Mouse (Mus musculus) embryonic facial prominence, embryonic 12.5 days (tissue): Measurements from ENCODE around the gene Dnajb6. TPM values are rescaled to one million over a fixed set of nuclear protein-coding genes. Genes with fewer than 3 reads are reported as not detected.
A peak's percentile ranks its signal among the peaks of the same experiment; 100 is the strongest.
"Not testable (repeated sequence)": the region's sequence is repeated elsewhere in the genome, so short reads cannot be mapped to it uniquely, and the experiment has no call there.

Source experiments
- ATAC-seq: fragments of 200-750 bp; cut with Nextera tagmentation; 2 replicates; pipeline ENCODE4 v1.8.0; 2017; ENCODE audit not compliant: insufficient number of reproducible peaks, insufficient read depth, low FRiP score, low TSS enrichment
- H3K27ac ChIP-seq: fragments of 300-500 bp; sonication (generic); 2 replicates; pipeline ENCODE4 v1.5.1; 2016; ENCODE audit warnings: mild to moderate bottlenecking
- H3K27me3 ChIP-seq: fragments of 300-500 bp; sonication (generic); 2 replicates; pipeline ENCODE4 v1.6.1; 2016; ENCODE audit warnings: mild to moderate bottlenecking, moderate library complexity
- H3K36me3 ChIP-seq: fragments of 300-500 bp; sonication (generic); 2 replicates; pipeline ENCODE4 v1.6.1; 2016; ENCODE audit warnings: mild to moderate bottlenecking
- H3K4me1 ChIP-seq: fragments of 300-500 bp; sonication (generic); 2 replicates; pipeline ENCODE4 v1.6.1; 2016
- H3K4me2 ChIP-seq: fragments of 300-500 bp; sonication (generic); replicated peaks from 2 replicates; pipeline ENCODE4 v1.6.1; 2016; ENCODE audit warnings: mild to moderate bottlenecking, moderate library complexity
- H3K4me3 ChIP-seq: fragments of 300-500 bp; sonication (generic); 2 replicates; pipeline ENCODE4 v1.5.1; 2016; ENCODE audit warnings: mild to moderate bottlenecking
- H3K9ac ChIP-seq: fragments of 300-500 bp; sonication (generic); 2 replicates; pipeline ENCODE4 v1.6.1; 2016; ENCODE audit warnings: mild to moderate bottlenecking, moderate library complexity
- H3K9me3 ChIP-seq: fragments of 300-500 bp; sonication (generic); 2 replicates; pipeline ENCODE4 v1.6.1; 2016; ENCODE audit warnings: mild to moderate bottlenecking, moderate library complexity
- WGBS: fragments of 180-500 bp; shearing (Covaris S2); methylation state at CpG from one replicate; pipeline ENCODE4 v1.1.7; 2016; 5-methylcytosine and 5-hydroxymethylcytosine counted together
- polyA plus RNA-seq: library from polyadenylated mRNA; unstranded; fragments of >200 nt; fragmentation: Nextera tagmentation; extraction: Ambion mirVana; gene quantifications from 2 replicates; pipeline ENCODE4 v1.2.1, GENCODE M21; 2016

Dnajb6 gene
- polyA plus RNA-seq: 163 and 170 TPM in 2 replicates

- peak; percentile 93 for ATAC-seq
- H3K9me3 ChIP-seq: no peaks in the 10 kb centered on the region
- peak within 1 kb of the TSS; percentile 100 for H3K4me3 ChIP-seq
- peak within 1 kb of the TSS; percentile 95 for H3K27ac ChIP-seq
- peak within 1 kb of the TSS; percentile 80 for H3K4me2 ChIP-seq
- peak within 1 kb of the TSS; percentile 97 for H3K9ac ChIP-seq
- peaks cover 21% of the 10 kb centered on the region for H3K4me1 ChIP-seq
- no peaks in the 10 kb centered on the region for H3K27me3 ChIP-seq
- H3K36me3 ChIP-seq: no peaks in the 10 kb centered on the region
- WGBS: under 1% methylated on average over 46 of the region's 46 CpGs
Measured at GRCm38 (mm10) chr5:29735557-29736061, at the start of gene Dnajb6, which contains the start of gene Gm5129. Gene Dnajb6 (plus strand): TSS chr5:29735688. Gene Gm5129 (minus strand): TSS chr5:29735936.

GRCm38 (mm10) chr5:29687671-29688070 lies 47.8 kb upstream of the Dnajb6 start:
- no peak overlapping the region for H3K4me3 ChIP-seq
- H3K27ac ChIP-seq: no peak overlapping the region
- no peak overlapping the region for H3K4me2 ChIP-seq
- no peaks in the 10 kb centered on the region for H3K27me3 ChIP-seq
- no peak for ATAC-seq
- no peak overlapping the region for H3K9ac ChIP-seq
- H3K9me3 ChIP-seq: no peaks in the 10 kb centered on the region
- no peaks in the 10 kb centered on the region for H3K36me3 ChIP-seq
- WGBS: 53% methylated on average over 3 of the region's 3 CpGs
- no peaks in the 10 kb centered on the region for H3K4me1 ChIP-seq

- H3K36me3 ChIP-seq: no peaks in the 10 kb centered on the region
- no peaks in the 10 kb centered on the region for H3K27me3 ChIP-seq
- H3K9ac ChIP-seq: no peak overlapping the region
- no peaks in the 10 kb centered on the region for H3K4me1 ChIP-seq
- WGBS: 65% methylated on average over 7 of the region's 7 CpGs
- no peak overlapping the region for H3K4me3 ChIP-seq
- no peak overlapping the region for H3K4me2 ChIP-seq
- no peak for ATAC-seq
- no peak overlapping the region for H3K27ac ChIP-seq
- H3K9me3 ChIP-seq: no peaks in the 10 kb centered on the region
Measured at GRCm38 (mm10) chr5:29688352-29688751, 47.1 kb upstream of the Dnajb6 start.

GRCm38 (mm10) chr5:29698493-29698892 lies 37.0 kb upstream of the Dnajb6 start:
- Histone ChIP-seq H3K4me2 (no peak overlapping the region), H3K27me3 (no peaks in the 10 kb centered on the region), H3K27ac (no peak overlapping the region), H3K36me3 (no peaks in the 10 kb centered on the region), H3K4me1 (no peaks in the 10 kb centered on the region), H3K9ac (no peak overlapping the region), H3K4me3 (no peak overlapping the region), H3K9me3 (no peaks in the 10 kb centered on the region)
- 80% methylated on average over 4 of the region's 4 CpGs for WGBS
- ATAC-seq: no peak

GRCm38 (mm10) chr5:29699520-29700202 lies 35.8 kb upstream of the Dnajb6 start:
- Histone ChIP-seq H3K4me2 (no peak overlapping the region), H3K9ac (no peak overlapping the region), H3K27ac (no peak overlapping the region), H3K9me3 (no peaks in the 10 kb centered on the region), H3K4me3 (no peak overlapping the region), H3K27me3 (no peaks in the 10 kb centered on the region), H3K4me1 (no peaks in the 10 kb centered on the region), H3K36me3 (no peaks in the 10 kb centered on the region)
- WGBS: 86% methylated on average over 2 of the region's 2 CpGs
- ATAC-seq: no peak

- Histone ChIP-seq H3K9me3 (no peaks in the 10 kb centered on the region), H3K27me3 (no peaks in the 10 kb centered on the region), H3K4me2 (no peak overlapping the region), H3K27ac (no peak overlapping the region), H3K9ac (no peak overlapping the region), H3K4me1 (peaks cover 6% of the 10 kb centered on the region; the same call in 1 of the 2 replicates), H3K4me3 (no peak overlapping the region), H3K36me3 (no peaks in the 10 kb centered on the region)
- no peak for ATAC-seq
- WGBS: 79% methylated on average over 4 of the region's 4 CpGs
Measured at GRCm38 (mm10) chr5:29707241-29707640, 28.2 kb upstream of the Dnajb6 start.

GRCm38 (mm10) chr5:29708258-29708657 lies 27.2 kb upstream of the Dnajb6 start:
- H3K9ac ChIP-seq: no peak overlapping the region
- whole genome bisulfite sequencing: 13% methylated on average over 5 of the region's 5 CpGs
- H3K4me1 ChIP-seq: peaks cover 6% of the 10 kb centered on the region; the same call in 1 of the 2 replicates
- no peaks in the 10 kb centered on the region for H3K9me3 ChIP-seq
- H3K4me3 ChIP-seq: no peak overlapping the region
- no peaks in the 10 kb centered on the region for H3K36me3 ChIP-seq
- no peak overlapping the region for H3K27ac ChIP-seq
- ATAC-seq: no peak
- no peaks in the 10 kb centered on the region for H3K27me3 ChIP-seq
- H3K4me2 ChIP-seq: no peak overlapping the region

GRCm38 (mm10) chr5:29711631-29712030 lies 23.9 kb upstream of the Dnajb6 start:
- no peaks in the 10 kb centered on the region for H3K9me3 ChIP-seq

GRCm38 (mm10) chr5:29712906-29713305 lies 22.6 kb upstream of the Dnajb6 start:
- Histone ChIP-seq H3K4me1 (peaks cover 6% of the 10 kb centered on the region; the same call in 1 of the 2 replicates), H3K9me3 (no peaks in the 10 kb centered on the region), H3K4me2 (no peak overlapping the region), H3K9ac (no peak overlapping the region), H3K27ac (no peak overlapping the region), H3K36me3 (no peaks in the 10 kb centered on the region), H3K4me3 (no peak overlapping the region), H3K27me3 (no peaks in the 10 kb centered on the region)
- WGBS: 61% methylated on average over 1 of the region's 1 CpGs
- ATAC-seq: no peak

More at GRCm38 (mm10) chr5:29711631-29712030, 23.9 kb upstream of the Dnajb6 start:
- Histone ChIP-seq H3K27ac (no peak overlapping the region), H3K9ac (no peak overlapping the region), H3K27me3 (no peaks in the 10 kb centered on the region), H3K4me3 (no peak overlapping the region), H3K36me3 (no peaks in the 10 kb centered on the region), H3K4me2 (no peak overlapping the region), H3K4me1 (peaks cover 6% of the 10 kb centered on the region; the same call in 1 of the 2 replicates)
- ATAC-seq: no peak

GRCm38 (mm10) chr5:29721159-29721558 lies 14.3 kb upstream of the Dnajb6 start:
- no peak overlapping the region for H3K9ac ChIP-seq
- WGBS: 11% methylated on average over 1 of the region's 1 CpGs
- no peak for ATAC-seq
- H3K4me1 ChIP-seq: no peaks in the 10 kb centered on the region
- H3K36me3 ChIP-seq: no peaks in the 10 kb centered on the region
- no peaks in the 10 kb centered on the region for H3K9me3 ChIP-seq
- no peak overlapping the region for H3K27ac ChIP-seq
- H3K4me2 ChIP-seq: no peak overlapping the region
- H3K27me3 ChIP-seq: no peaks in the 10 kb centered on the region
- no peak overlapping the region for H3K4me3 ChIP-seq

- Histone ChIP-seq H3K9me3 (no peaks in the 10 kb centered on the region), H3K36me3 (no peaks in the 10 kb centered on the region), H3K27ac (no peak overlapping the region), H3K9ac (no peak overlapping the region), H3K27me3 (no peaks in the 10 kb centered on the region), H3K4me1 (no peaks in the 10 kb centered on the region), H3K4me2 (no peak overlapping the region), H3K4me3 (no peak overlapping the region)
- ATAC-seq: no peak
- 82% methylated on average over 2 of the region's 2 CpGs for WGBS
Measured at GRCm38 (mm10) chr5:29725369-29725768, 10.1 kb upstream of the Dnajb6 start.

- not testable (repeated sequence) for H3K36me3 ChIP-seq, H3K27me3 ChIP-seq, H3K4me1 ChIP-seq, H3K4me2 ChIP-seq, ATAC-seq, H3K9me3 ChIP-seq, H3K27ac ChIP-seq, H3K4me3 ChIP-seq, H3K9ac ChIP-seq
- 77% methylated on average over 5 of the region's 5 CpGs for WGBS
Measured at GRCm38 (mm10) chr5:29726070-29726469, 9.4 kb upstream of the Dnajb6 start.
